Mouse (Mus musculus): ENCODE data around the gene Gm960. TPM values are rescaled to one million over a fixed set of nuclear protein-coding genes. Genes with fewer than 3 reads are reported as not detected.

Gene Gm960
- polyA plus RNA-seq, 1 experiment from 2014 or later, result 2.0 TPM

- Histone ChIP-seq H3K9ac (replicated peaks; ENCODE audit: low read length) (no peak overlapping the region), H3K4me3 (ENCODE audit: low read length) (no peak overlapping the region), H3K36me3 (ENCODE audit: insufficient read depth, low read length) (peaks cover 5% of the 10 kb centered on the region; the same call in 1 of the 2 replicates), H3K9me3 (ENCODE audit: low read length) (no peaks in the 10 kb centered on the region), H3K4me2 (replicated peaks; ENCODE audit: low read depth, low read length) (no peak overlapping the region), H3K4me1 (ENCODE audit: insufficient read depth, low read length) (no peaks in the 10 kb centered on the region), H3K27ac (ENCODE audit: low read length) (no peak overlapping the region), H3K27me3 (ENCODE audit: insufficient read depth, low read length) (no peaks in the 10 kb centered on the region)
- no peak for ATAC-seq (ENCODE audit: low FRiP score, low TSS enrichment)
- WGBS, result 93% methylated on average over 11 of the region's 11 CpGs
Observed at GRCm38 (mm10) chr19:4739053-4739452, 40.6 kb upstream of the Gm960 start.

- Histone ChIP-seq H3K36me3 (ENCODE audit: insufficient read depth, low read length) (peaks cover 10% of the 10 kb centered on the region; the same call in 1 of the 2 replicates), H3K27ac (ENCODE audit: low read length) (no peak overlapping the region), H3K9ac (replicated peaks; ENCODE audit: low read length) (no peak overlapping the region), H3K9me3 (ENCODE audit: low read length) (no peaks in the 10 kb centered on the region), H3K4me2 (replicated peaks; ENCODE audit: low read depth, low read length) (no peak overlapping the region), H3K4me1 (ENCODE audit: insufficient read depth, low read length) (no peaks in the 10 kb centered on the region), H3K27me3 (ENCODE audit: insufficient read depth, low read length) (no peaks in the 10 kb centered on the region), H3K4me3 (ENCODE audit: low read length) (no peak overlapping the region)
- no peak for ATAC-seq (ENCODE audit: low FRiP score, low TSS enrichment)
- 91% methylated on average over 13 of the region's 13 CpGs for WGBS
Observed at GRCm38 (mm10) chr19:4737866-4738265, 39.4 kb upstream of the Gm960 start.

- no peaks in the 10 kb centered on the region for H3K27me3 ChIP-seq (ENCODE audit: insufficient read depth, low read length)
- H3K27ac ChIP-seq (ENCODE audit: low read length), result no peak overlapping the region
- H3K9me3 ChIP-seq (ENCODE audit: low read length), result no peaks in the 10 kb centered on the region
- H3K4me2 ChIP-seq (replicated peaks; ENCODE audit: low read depth, low read length), result no peak overlapping the region
- no peak overlapping the region for H3K9ac ChIP-seq (replicated peaks; ENCODE audit: low read length)
- peaks cover 6% of the 10 kb centered on the region for H3K36me3 ChIP-seq (ENCODE audit: insufficient read depth, low read length)
- ATAC-seq (ENCODE audit: low FRiP score, low TSS enrichment), result no peak
- H3K4me3 ChIP-seq (ENCODE audit: low read length), result no peak overlapping the region
- 81% methylated on average over 3 of the region's 3 CpGs for WGBS
- H3K4me1 ChIP-seq (ENCODE audit: insufficient read depth, low read length), result no peaks in the 10 kb centered on the region
Observed at GRCm38 (mm10) chr19:4733052-4733451, 34.6 kb upstream of the Gm960 start.

GRCm38 (mm10) chr19:4729186-4729585 lies 30.7 kb upstream of the Gm960 start:
- WGBS, result 55% methylated on average over 9 of the region's 9 CpGs
- no peak for ATAC-seq (ENCODE audit: low FRiP score, low TSS enrichment)
- Histone ChIP-seq H3K27ac (ENCODE audit: low read length) (no peak overlapping the region), H3K4me2 (replicated peaks; ENCODE audit: low read depth, low read length) (no peak overlapping the region), H3K9ac (replicated peaks; ENCODE audit: low read length) (no peak overlapping the region), H3K4me3 (ENCODE audit: low read length) (no peak overlapping the region), H3K36me3 (ENCODE audit: insufficient read depth, low read length) (peaks cover 4% of the 10 kb centered on the region; the same call in 1 of the 2 replicates), H3K4me1 (ENCODE audit: insufficient read depth, low read length) (no peaks in the 10 kb centered on the region), H3K9me3 (ENCODE audit: low read length) (no peaks in the 10 kb centered on the region), H3K27me3 (ENCODE audit: insufficient read depth, low read length) (no peaks in the 10 kb centered on the region)

- no peaks in the 10 kb centered on the region for H3K36me3 ChIP-seq (ENCODE audit: insufficient read depth, low read length)
- 15% methylated on average over 11 of the region's 11 CpGs for WGBS
- H3K4me3 ChIP-seq (ENCODE audit: low read length), result peak overlapping the region; percentile 30
- H3K9ac ChIP-seq (replicated peaks; ENCODE audit: low read length), result peak overlapping the region; percentile 57
- peaks cover 29% of the 10 kb centered on the region for H3K4me1 ChIP-seq (ENCODE audit: insufficient read depth, low read length)
- H3K4me2 ChIP-seq (replicated peaks; ENCODE audit: low read depth, low read length), result peak overlapping the region; percentile 42
- H3K27me3 ChIP-seq (ENCODE audit: insufficient read depth, low read length), result no peaks in the 10 kb centered on the region
- H3K27ac ChIP-seq (ENCODE audit: low read length), result peak overlapping the region; percentile 84; the same call in 1 of the 2 replicates
- peak; percentile 52 for ATAC-seq (ENCODE audit: low FRiP score, low TSS enrichment)
- no peaks in the 10 kb centered on the region for H3K9me3 ChIP-seq (ENCODE audit: low read length)
Observed at GRCm38 (mm10) chr19:4720671-4721244, 22.3 kb upstream of the Gm960 start.

- Histone ChIP-seq H3K27me3 (ENCODE audit: insufficient read depth, low read length) (0 out of 2 replicates have a peak, but pooled peaks cover under 1% of the 10 kb centered on the region), H3K9ac (replicated peaks; ENCODE audit: low read length) (peak overlapping the region; percentile 37; the same call in 1 of the 2 replicates), H3K4me2 (replicated peaks; ENCODE audit: low read depth, low read length) (peak overlapping the region; percentile 42), H3K27ac (ENCODE audit: low read length) (peak overlapping the region; percentile 84), H3K4me1 (ENCODE audit: insufficient read depth, low read length) (peaks cover 29% of the 10 kb centered on the region), H3K4me3 (ENCODE audit: low read length) (peak overlapping the region; percentile 30; the same call in 1 of the 2 replicates), H3K9me3 (ENCODE audit: low read length) (no peaks in the 10 kb centered on the region), H3K36me3 (ENCODE audit: insufficient read depth, low read length) (no peaks in the 10 kb centered on the region)
- WGBS, result 78% methylated on average over 15 of the region's 15 CpGs
- ATAC-seq (ENCODE audit: low FRiP score, low TSS enrichment), result no peak
Observed at GRCm38 (mm10) chr19:4720112-4720511, 21.6 kb upstream of the Gm960 start.

- no peaks in the 10 kb centered on the region for H3K9me3 ChIP-seq (ENCODE audit: low read length)
- H3K4me2 ChIP-seq (replicated peaks; ENCODE audit: low read depth, low read length), result peak overlapping the region; percentile 42
- peak overlapping the region; percentile 84 for H3K27ac ChIP-seq (ENCODE audit: low read length)
- H3K36me3 ChIP-seq (ENCODE audit: insufficient read depth, low read length), result no peaks in the 10 kb centered on the region
- 8% methylated on average over 5 of the region's 5 CpGs for WGBS
- H3K4me1 ChIP-seq (ENCODE audit: insufficient read depth, low read length), result peaks cover 29% of the 10 kb centered on the region
- ATAC-seq (ENCODE audit: low FRiP score, low TSS enrichment), result peak; percentile 91
- no peak overlapping the region for H3K4me3 ChIP-seq (ENCODE audit: low read length)
- 0 out of 2 replicates have a peak overlapping the region, but pooled peaks have one; percentile 18 for H3K9ac ChIP-seq (replicated peaks; ENCODE audit: low read length)
- H3K27me3 ChIP-seq (ENCODE audit: insufficient read depth, low read length), result peaks cover 8% of the 10 kb centered on the region
Observed at GRCm38 (mm10) chr19:4719351-4719764, 20.9 kb upstream of the Gm960 start.

GRCm38 (mm10) chr19:4718716-4719115 lies 20.2 kb upstream of the Gm960 start:
- Histone ChIP-seq H3K27me3 (ENCODE audit: insufficient read depth, low read length) (peaks cover 15% of the 10 kb centered on the region), H3K36me3 (ENCODE audit: insufficient read depth, low read length) (no peaks in the 10 kb centered on the region), H3K4me1 (ENCODE audit: insufficient read depth, low read length) (peaks cover 29% of the 10 kb centered on the region), H3K4me3 (ENCODE audit: low read length) (peak overlapping the region; percentile 1; the same call in 1 of the 2 replicates), H3K9ac (replicated peaks; ENCODE audit: low read length) (peak overlapping the region; percentile 18; the same call in 1 of the 2 replicates), H3K9me3 (ENCODE audit: low read length) (no peaks in the 10 kb centered on the region), H3K4me2 (replicated peaks; ENCODE audit: low read depth, low read length) (peak overlapping the region; percentile 42), H3K27ac (ENCODE audit: low read length) (peak overlapping the region; percentile 35; the same call in 1 of the 2 replicates)
- ATAC-seq (ENCODE audit: low FRiP score, low TSS enrichment), result no peak
- WGBS, result 28% methylated on average over 12 of the region's 12 CpGs

GRCm38 (mm10) chr19:4717281-4717680 lies 18.8 kb upstream of the Gm960 start:
- 97% methylated on average over 2 of the region's 2 CpGs for WGBS
- ATAC-seq (ENCODE audit: low FRiP score, low TSS enrichment), result no peak
- Histone ChIP-seq H3K4me1 (ENCODE audit: insufficient read depth, low read length) (peaks cover 30% of the 10 kb centered on the region), H3K4me2 (replicated peaks; ENCODE audit: low read depth, low read length) (no peak overlapping the region), H3K4me3 (ENCODE audit: low read length) (no peak overlapping the region), H3K27ac (ENCODE audit: low read length) (no peak overlapping the region), H3K9ac (replicated peaks; ENCODE audit: low read length) (no peak overlapping the region), H3K9me3 (ENCODE audit: low read length) (no peaks in the 10 kb centered on the region), H3K36me3 (ENCODE audit: insufficient read depth, low read length) (no peaks in the 10 kb centered on the region), H3K27me3 (ENCODE audit: insufficient read depth, low read length) (peaks cover 29% of the 10 kb centered on the region)

- H3K4me3 ChIP-seq (ENCODE audit: low read length), result no peak overlapping the region
- H3K9me3 ChIP-seq (ENCODE audit: low read length), result no peaks in the 10 kb centered on the region
- WGBS, result 95% methylated on average over 14 of the region's 14 CpGs
- peaks cover 33% of the 10 kb centered on the region for H3K4me1 ChIP-seq (ENCODE audit: insufficient read depth, low read length)
- no peak overlapping the region for H3K4me2 ChIP-seq (replicated peaks; ENCODE audit: low read depth, low read length)
- H3K27me3 ChIP-seq (ENCODE audit: insufficient read depth, low read length), result peaks cover 34% of the 10 kb centered on the region
- H3K9ac ChIP-seq (replicated peaks; ENCODE audit: low read length), result no peak overlapping the region
- no peak for ATAC-seq (ENCODE audit: low FRiP score, low TSS enrichment)
- H3K27ac ChIP-seq (ENCODE audit: low read length), result no peak overlapping the region
- no peaks in the 10 kb centered on the region for H3K36me3 ChIP-seq (ENCODE audit: insufficient read depth, low read length)
Observed at GRCm38 (mm10) chr19:4716756-4717155, 18.3 kb upstream of the Gm960 start.
